Comparison of ENCODE assay signal across 23 mouse cellular contexts in the genomic region with DNA sequence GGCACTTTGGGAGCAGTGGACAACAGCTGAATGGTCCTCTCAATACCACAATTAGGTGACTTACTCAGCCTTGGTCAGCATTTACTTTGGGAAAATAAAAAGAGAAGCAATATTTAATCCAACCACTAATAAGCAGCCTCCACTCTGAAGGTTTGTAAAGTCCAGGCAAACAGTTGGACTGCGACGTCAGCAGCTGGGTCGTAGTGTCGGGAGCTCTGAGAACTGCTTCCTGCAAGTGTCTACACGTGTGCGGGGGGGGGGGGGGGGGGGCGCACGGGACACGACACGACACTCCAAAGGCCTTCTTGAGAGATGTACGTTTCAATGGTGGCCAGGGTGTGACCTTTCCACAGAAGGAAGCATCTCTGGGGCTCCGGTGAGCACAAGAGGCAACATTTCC.
"Had no signal": no experiment of that assay in that cellular context is flagged by ENCODE, and none has a peak within 500 bp of the region (broad histone marks: within the 10 kb centered on the region; RNA-seq: fewer than 3 reads in every experiment).

No protein-coding gene starts in this region.

- H3K27me3 ChIP-seq: liver, embryonic 15.5 days; lung, embryonic 15.5 days; megakaryocyte, embryonic 14.5 days; midbrain, embryonic 12.5 days; neural tube, embryonic 13.5 days; neural tube, embryonic 15.5 days; stomach, embryonic 15.5 days had no signal

- H3K4me3 ChIP-seq: liver, embryonic 15.5 days; lung, embryonic 15.5 days; megakaryocyte, embryonic 14.5 days; midbrain, embryonic 12.5 days; myocyte; neural tube, embryonic 13.5 days; neural tube, embryonic 15.5 days; stomach, embryonic 15.5 days had no signal

- H3K9ac ChIP-seq: liver, embryonic 15.5 days; liver, postnatal 0 days; lung, embryonic 15.5 days; midbrain, embryonic 12.5 days; neural tube, embryonic 13.5 days; neural tube, embryonic 15.5 days; stomach, embryonic 15.5 days had no signal

- H3K9me3 ChIP-seq: liver, embryonic 15.5 days; lung, embryonic 15.5 days; megakaryocyte, embryonic 14.5 days; midbrain, embryonic 12.5 days; neural tube, embryonic 13.5 days; neural tube, embryonic 15.5 days; stomach, embryonic 15.5 days had no signal

- H3K4me2 ChIP-seq: lung, embryonic 15.5 days; midbrain, embryonic 12.5 days; neural tube, embryonic 13.5 days; neural tube, embryonic 15.5 days; stomach, embryonic 15.5 days had no signal

- DNase-seq: liver, postnatal 0 days; lung, adult 2 months; lung, postnatal 10 days; lung, postnatal 36 days; midbrain, embryonic 14.5 days; retina, postnatal 1 day; right cerebral cortex, adult 18-20 months; right cerebral cortex, postnatal 25 days; right cerebral cortex, postnatal 4 days; thymus, adult 2 months; thymus, postnatal 25 days; thymus, postnatal 4 days had no signal

- ATAC-seq: midbrain, embryonic 16.5 days had no signal

- H3K27ac ChIP-seq: macrophage; midbrain, embryonic 12.5 days; neural tube, embryonic 13.5 days; neural tube, embryonic 15.5 days; stomach, embryonic 15.5 days; stomach, postnatal 0 days had no signal

- H3K36me3 ChIP-seq: liver, embryonic 15.5 days had no signal
